Mouse (Mus musculus) embryonic facial prominence, embryonic 15.5 days (tissue): ENCODE data around the gene Farp2. TPM values are rescaled to one million over a fixed set of nuclear protein-coding genes. Genes with fewer than 3 reads are reported as not detected.

Experiments
- ATAC-seq: fragments of 200-750 bp; cut with Nextera tagmentation; 2 replicates; pipeline ENCODE4 v1.8.0; 2017; ENCODE audit warnings: low read depth, moderate TSS enrichment; ENCODE audit not compliant: insufficient number of reproducible peaks, low FRiP score, low TSS enrichment
- H3K27ac ChIP-seq: fragments of 300-500 bp; sonication (generic); replicated peaks from 2 replicates; pipeline ENCODE4 v1.5.1; 2015; ENCODE audit warnings: mild to moderate bottlenecking, inconsistent platforms
- H3K27me3 ChIP-seq: fragments of 300-500 bp; sonication (generic); 2 replicates; pipeline ENCODE4 v1.6.1; 2015; ENCODE audit warnings: inconsistent platforms
- H3K36me3 ChIP-seq: fragments of 300-500 bp; sonication (generic); 2 replicates; pipeline ENCODE4 v1.6.1; 2015; ENCODE audit warnings: mild to moderate bottlenecking, inconsistent platforms
- H3K4me1 ChIP-seq: fragments of 300-500 bp; sonication (generic); 2 replicates; pipeline ENCODE4 v1.6.1; 2015; ENCODE audit warnings: inconsistent platforms
- H3K4me2 ChIP-seq: fragments of 300-500 bp; sonication (generic); replicated peaks from 2 replicates; pipeline ENCODE4 v1.6.1; 2015; ENCODE audit warnings: mild to moderate bottlenecking, inconsistent platforms
- H3K4me3 ChIP-seq: fragments of 300-500 bp; sonication (generic); replicated peaks from 2 replicates; pipeline ENCODE4 v1.5.1; 2015; ENCODE audit warnings: mild to moderate bottlenecking, inconsistent platforms
- H3K9ac ChIP-seq: fragments of 300-500 bp; sonication (generic); 2 replicates; pipeline ENCODE4 v1.6.1; 2015; ENCODE audit warnings: inconsistent platforms
- H3K9me3 ChIP-seq: fragments of 300-500 bp; sonication (generic); replicated peaks from 2 replicates; pipeline ENCODE4 v1.6.1; 2016; ENCODE audit warnings: inconsistent platforms
- WGBS: fragments of 180-500 bp; shearing (Covaris S2); methylation state at CpG from one replicate; pipeline ENCODE4 v1.1.7; 2015; 5-methylcytosine and 5-hydroxymethylcytosine counted together
- polyA plus RNA-seq: library from polyadenylated mRNA; unstranded; fragments of >200 nt; fragmentation: Nextera tagmentation; extraction: Ambion mirVana; gene quantifications from 2 replicates; pipeline ENCODE4 v1.2.1, GENCODE M21; 2015

Farp2 gene
- polyA plus RNA-seq, 1 experiment from 2014 or later = 10.9 TPM

GRCm38 (mm10) chr1:93668791-93669548 is 157.1 kb downstream of the Farp2 start:
- peak; percentile 80 for ATAC-seq
- 11% methylated on average over 17 of the region's 17 CpGs for WGBS

GRCm38 (mm10) chr1:93669941-93670340 is 158.1 kb downstream of the Farp2 start:
- ATAC-seq = no peak
- H3K4me3 ChIP-seq = no peak overlapping the region
- no peaks in the 10 kb centered on the region for H3K36me3 ChIP-seq
- H3K9ac ChIP-seq = no peak overlapping the region
- no peaks in the 10 kb centered on the region for H3K27me3 ChIP-seq
- H3K4me2 ChIP-seq = no peak overlapping the region
- H3K4me1 ChIP-seq = peaks cover 12% of the 10 kb centered on the region
- no peaks in the 10 kb centered on the region for H3K9me3 ChIP-seq
- H3K27ac ChIP-seq = no peak overlapping the region

More at GRCm38 (mm10) chr1:93668791-93669548, 157.1 kb downstream of the Farp2 start:
- H3K9me3 ChIP-seq = no peaks in the 10 kb centered on the region
- peak overlapping the region; percentile 59 for H3K4me2 ChIP-seq
- peak overlapping the region; percentile 42 for H3K4me3 ChIP-seq
- H3K27me3 ChIP-seq = no peaks in the 10 kb centered on the region
- H3K4me1 ChIP-seq = peaks cover 12% of the 10 kb centered on the region
- no peaks in the 10 kb centered on the region for H3K36me3 ChIP-seq
- 0 out of 2 replicates have a peak overlapping the region, but pooled peaks have one; percentile 36 for H3K27ac ChIP-seq
- H3K9ac ChIP-seq = 0 out of 2 replicates have a peak overlapping the region, but pooled peaks have one; percentile 26

Other genes with a start within 250 kb of the Farp2 start
- gene Mterf4, start 206.2 kb upstream of the Farp2 start, polyA plus RNA-seq = 33.1 and 33.3 TPM in 2 replicates
- gene Ppp1r7, start 169.2 kb upstream of the Farp2 start, polyA plus RNA-seq = 48.9 and 50.2 TPM in 2 replicates
- 12.4 and 14.2 TPM in 2 replicates for gene Pask, start 168.6 kb upstream of the Farp2 start, polyA plus RNA-seq
- 2.8 and 3.7 TPM in 2 replicates for gene Ano7, start 138.1 kb upstream of the Farp2 start, polyA plus RNA-seq
- gene Hdlbp, start 33.3 kb upstream of the Farp2 start, polyA plus RNA-seq = 186 and 188 TPM in 2 replicates
- 185 and 200 TPM in 2 replicates for gene Stk25, start 146.6 kb downstream of the Farp2 start, polyA plus RNA-seq
- 61.3 and 63.4 TPM in 2 replicates for gene Bok, start 173.6 kb downstream of the Farp2 start, polyA plus RNA-seq
- gene Atg4b, start 239.4 kb downstream of the Farp2 start, polyA plus RNA-seq = 77.2 and 78.5 TPM in 2 replicates
- gene Thap4, start 242.8 kb downstream of the Farp2 start, polyA plus RNA-seq = 55.6 and 59.0 TPM in 2 replicates